19 mouse cellular contexts compared by ENCODE assay signal in the genomic region with DNA sequence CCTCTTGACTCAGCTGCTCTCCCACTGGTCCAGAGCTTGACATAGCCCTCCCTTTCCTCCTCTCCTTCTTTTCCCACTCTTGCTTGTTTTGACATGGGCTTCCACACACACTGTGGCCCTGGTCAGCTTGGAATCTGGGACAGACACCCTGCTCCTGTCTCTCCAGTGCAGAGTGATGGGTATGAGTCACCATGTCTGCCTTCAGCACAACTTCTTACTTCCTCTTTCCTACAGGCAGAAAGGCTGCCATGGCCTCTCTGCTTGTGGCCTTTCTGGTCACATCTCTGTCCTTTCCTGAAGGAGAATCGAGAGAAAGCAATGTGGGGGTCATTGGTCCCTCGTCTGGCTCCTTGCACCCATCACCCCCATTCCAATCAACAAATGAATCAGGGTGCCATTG. TPM values are rescaled to one million over a fixed set of nuclear protein-coding genes. Genes with fewer than 3 reads are reported as not detected.
DNase-seq lines count a peak whose midpoint lies in the region; ATAC-seq and TF ChIP-seq lines count a peak whose summit lies in the region.
"Had no signal": no experiment of that assay in that cellular context is flagged by ENCODE, and none has a peak within 500 bp of the region (broad histone marks: within the 10 kb centered on the region; RNA-seq: fewer than 3 reads in every experiment).

No protein-coding gene starts in this region.

- peak overlapping the region; percentile 61 for H3K4me3 ChIP-seq in gastrocnemius, adult 2 months
- no peak overlapping the region for H3K4me3 ChIP-seq in liver, adult 2 months (ENCODE audit: insufficient read depth, low read depth, low read length)
- H3K4me3 ChIP-seq in midbrain, embryonic 10.5 days = no peak overlapping the region
- H3K4me3 ChIP-seq: embryonic facial prominence, embryonic 15.5 days had no signal

- no peaks in the 10 kb centered on the region for H3K27me3 ChIP-seq in liver, adult 2 months (ENCODE audit: control insufficient read depth, insufficient read depth, low read length)
- H3K27me3 ChIP-seq in midbrain, embryonic 10.5 days (ENCODE audit: low read depth, poor library complexity, severe bottlenecking) = no peaks in the 10 kb centered on the region
- H3K27me3 ChIP-seq: embryonic facial prominence, embryonic 15.5 days had no signal

- H3K79me2 ChIP-seq in liver, adult 2 months (ENCODE audit: control insufficient read depth, insufficient read depth, low read length) = no peaks in the 10 kb centered on the region

- no peak for TF ChIP-seq POLR2A in liver, adult 2 months (IDR thresholded peaks at IDR 0.05; ENCODE audit: extremely low read depth, insufficient read depth, low read length)

- no peak for DNase-seq in gastrocnemius, adult 2 months
- no peak for DNase-seq in gastrocnemius, postnatal 25 days
- no peak for DNase-seq in liver, adult 2 months (ENCODE audit: extremely low read depth, low read depth, low spot score)
- no peak for DNase-seq in liver
- peak; percentile 26 for DNase-seq in Muller cell, postnatal 12 days (ENCODE audit: inconsistent ontology term)
- no peak for DNase-seq in frontal cortex, postnatal 25 days (ENCODE audit: low spot score in 2 of 2)
- no peak for DNase-seq in midbrain, embryonic 10.5 days (ENCODE audit: low spot score)
- DNase-seq: adrenal gland, adult 8-10 months; cerebellum, postnatal 36 days; kidney, adult 8-10 months had no signal

- H3K27ac ChIP-seq in gastrocnemius, adult 2 months = no peak overlapping the region; the same call in 1 of the 2 replicates
- H3K27ac ChIP-seq in liver, adult 2 months (replicated peaks; ENCODE audit: insufficient read depth, low read depth, low read length) = peak overlapping the region; percentile 79
- H3K27ac ChIP-seq in midbrain, embryonic 10.5 days (replicated peaks) = no peak overlapping the region
- H3K27ac ChIP-seq: embryonic facial prominence, embryonic 15.5 days; hindbrain, embryonic 14.5 days had no signal

- H3K36me3 ChIP-seq in liver, adult 2 months (ENCODE audit: control insufficient read depth, insufficient read depth, low read length) = peaks cover 4% of the 10 kb centered on the region; the same call in 1 of the 2 replicates
- no peaks in the 10 kb centered on the region for H3K36me3 ChIP-seq in midbrain, embryonic 10.5 days
- H3K36me3 ChIP-seq: embryonic facial prominence, embryonic 15.5 days had no signal

- whole genome bisulfite sequencing in liver, adult 2 months = 80% methylated on average over 2 of the region's 2 CpGs
- WGBS in midbrain, embryonic 10.5 days = 75% methylated on average over 2 of the region's 2 CpGs

- intact Hi-C loops in gastrocnemius, adult 2 months (cut with DNase I) = loop anchor here (10.0 kb wide), 1 partner anchor 58 kb away; the partner anchor contains the start of gene Gimap5

- H3K4me1 ChIP-seq in liver, adult 2 months (ENCODE audit: control insufficient read depth, insufficient read depth, low read length) = peaks cover 3% of the 10 kb centered on the region; the same call in 1 of the 2 replicates
- peaks cover 2% of the 10 kb centered on the region; the same call in 1 of the 2 replicates for H3K4me1 ChIP-seq in midbrain, embryonic 10.5 days
- H3K4me1 ChIP-seq: embryonic facial prominence, embryonic 15.5 days had no signal

- TF ChIP-seq CTCF in gastrocnemius, adult 2 months (IDR thresholded peaks at IDR 0.05) = no peak
- TF ChIP-seq CTCF in liver, adult 2 months (IDR thresholded peaks at IDR 0.05; ENCODE audit: low read depth, low read length) = no peak

- H3K9ac ChIP-seq in liver, adult 2 months (ENCODE audit: low read depth, low read length) = no peak overlapping the region
- H3K9ac ChIP-seq: embryonic facial prominence, embryonic 15.5 days; hindbrain, embryonic 14.5 days had no signal

- H3K9me3 ChIP-seq in midbrain, embryonic 10.5 days (replicated peaks) = no peaks in the 10 kb centered on the region
- H3K9me3 ChIP-seq: embryonic facial prominence, embryonic 15.5 days had no signal

- ATAC-seq in neutrophil, adult 5-6 weeks (ENCODE audit: extremely low read depth, insufficient number of reproducible peaks, low FRiP score, poor library complexity, severe bottlenecking) = peak; percentile 58; the same call in 1 of the 2 replicates
- ATAC-seq: forebrain, embryonic 14.5 days had no signal

RNA-seq across cellular contexts. Expression of gene Gimap4, which starts 2.7 kb away (rescaled TPM):
- total RNA-seq in gastrocnemius, adult 2 months (2021) = 1 to 10 TPM; 3.6 to 5.5 TPM
- total RNA-seq in gastrocnemius, postnatal 25 days (2021) = 1 to 10 TPM; 5.1 to 7.7 TPM
- 11.9 and 15.1 TPM in 2 replicates for total RNA-seq in liver, adult 2 months (2014; rRNA removed)
- polyA plus RNA-seq in liver, adult 2 months (2012; rRNA removed) = 3.9 and 5.5 TPM in 2 replicates
- 627 and 688 TPM in 2 replicates for total RNA-seq in neutrophil, adult 5-6 weeks (2017)
- 5.2 and 5.6 TPM in 2 replicates for polyA plus RNA-seq in midbrain, embryonic 10.5 days (2016; fragmentation: Nextera tagmentation; extraction: Ambion mirVana)

RNA-seq across cellular contexts. Expression of gene Gimap9, which starts 11.1 kb away (rescaled TPM):
- total RNA-seq in gastrocnemius, adult 2 months (2021) = 1 to 10 TPM; 1.1 to 1.2 TPM
- under 1 TPM; 0.51 to 0.67 TPM for total RNA-seq in gastrocnemius, postnatal 25 days (2021)
- total RNA-seq in liver, adult 2 months (2014; rRNA removed) = 11.6 and 12.2 TPM in 2 replicates
- polyA plus RNA-seq in liver, adult 2 months (2012; rRNA removed) = 4.2 and 6.3 TPM in 2 replicates
- total RNA-seq in neutrophil, adult 5-6 weeks (2017) = 132 and 133 TPM in 2 replicates
- 2.6 and 3.9 TPM in 2 replicates for polyA plus RNA-seq in midbrain, embryonic 10.5 days (2016; fragmentation: Nextera tagmentation; extraction: Ambion mirVana)

RNA-seq across cellular contexts. Expression of gene Gimap6, which starts 20.9 kb away (rescaled TPM):
- 10 to 100 TPM in 1 of 2 experiments, 1 to 10 TPM in 1; 8.4 to 13.8 TPM for total RNA-seq in gastrocnemius, adult 2 months (2021)
- total RNA-seq in gastrocnemius, postnatal 25 days (2021) = 10 to 100 TPM; 10.7 to 11.5 TPM
- total RNA-seq in liver, adult 2 months (2014; rRNA removed) = 13.9 and 19.1 TPM in 2 replicates
- polyA plus RNA-seq in liver, adult 2 months (2012; rRNA removed) = 2.6 and 2.8 TPM in 2 replicates
- 892 and 934 TPM in 2 replicates for total RNA-seq in neutrophil, adult 5-6 weeks (2017)
- 6.7 and 8.4 TPM in 2 replicates for polyA plus RNA-seq in midbrain, embryonic 10.5 days (2016; fragmentation: Nextera tagmentation; extraction: Ambion mirVana)

RNA-seq across cellular contexts. Expression of gene Gm28053, which starts 31.3 kb away (rescaled TPM):
- total RNA-seq in gastrocnemius, adult 2 months (2021) = under 1 TPM in 1 of 2 experiments, not detected in 1; 0.84 TPM
- not detected for total RNA-seq in gastrocnemius, postnatal 25 days (2021)
- total RNA-seq in liver, adult 2 months (2014; rRNA removed) = not detected in 2 replicates
- not detected in 2 replicates for polyA plus RNA-seq in liver, adult 2 months (2012; rRNA removed)
- 24.7 and 34.2 TPM in 2 replicates for total RNA-seq in neutrophil, adult 5-6 weeks (2017)
- 0.49 and 1.2 TPM in 2 replicates for polyA plus RNA-seq in midbrain, embryonic 10.5 days (2016; fragmentation: Nextera tagmentation; extraction: Ambion mirVana)
- total RNA-seq: layer of hippocampus, postnatal 10 days; left cerebral cortex, postnatal 36 days had no signal
- polyA plus RNA-seq: forebrain, embryonic 14.5 days; liver, embryonic 16.5 days; testis, adult 2 months had no signal

RNA-seq across cellular contexts. Expression of gene Gimap7, which starts 31.3 kb away (rescaled TPM):
- total RNA-seq in gastrocnemius, adult 2 months (2021) = not detected
- not detected for total RNA-seq in gastrocnemius, postnatal 25 days (2021)
- 0.37 and 0.47 TPM in 2 replicates for total RNA-seq in liver, adult 2 months (2014; rRNA removed)
- 0.19 and 0.35 TPM in 2 replicates for polyA plus RNA-seq in liver, adult 2 months (2012; rRNA removed)
- 121 TPM in 2 replicates for total RNA-seq in neutrophil, adult 5-6 weeks (2017)
- polyA plus RNA-seq in midbrain, embryonic 10.5 days (2016; fragmentation: Nextera tagmentation; extraction: Ambion mirVana) = not detected in 2 replicates
- total RNA-seq: layer of hippocampus, postnatal 10 days; left cerebral cortex, postnatal 36 days had no signal
- polyA plus RNA-seq: forebrain, embryonic 14.5 days; hindbrain, embryonic 14.5 days; midbrain, embryonic 11.5 days; testis, adult 2 months had no signal

Comparison
In these comparisons a context has a peak if more than half of its experiments do, and no peak if none do; other contexts are left out.
1. RNA of gene Gimap4, which starts 2.7 kb away (total RNA-seq): 627 to 688 TPM in neutrophil, adult 5-6 weeks; 11.9 to 15.1 TPM in liver, adult 2 months, 5.1 to 7.7 TPM in gastrocnemius, postnatal 25 days and 3.6 to 5.5 TPM in gastrocnemius, adult 2 months; every median in the first group is over 10 times any median in the second.
2. RNA of gene Gimap9, which starts 11.1 kb away (total RNA-seq): 132 to 133 TPM in neutrophil, adult 5-6 weeks; 11.6 to 12.2 TPM in liver, adult 2 months, 1.1 to 1.2 TPM in gastrocnemius, adult 2 months and 0.51 to 0.67 TPM in gastrocnemius, postnatal 25 days; every median in the first group is over 10 times any median in the second.
3. RNA of gene Gimap6, which starts 20.9 kb away (total RNA-seq): 892 to 934 TPM in neutrophil, adult 5-6 weeks; 13.9 to 19.1 TPM in liver, adult 2 months, 8.4 to 13.8 TPM in gastrocnemius, adult 2 months and 10.7 to 11.5 TPM in gastrocnemius, postnatal 25 days; every median in the first group is over 10 times any median in the second.